Mouse (Mus musculus) left cerebral cortex, postnatal 4 days (tissue): ENCODE results near the gene Gm20388. TPM values are rescaled to one million over a fixed set of nuclear protein-coding genes. Genes with fewer than 3 reads are reported as not detected.
A peak's percentile ranks its signal among the peaks of the same experiment; 100 is the strongest.
"Not testable (repeated sequence)": the region's sequence is repeated elsewhere in the genome, so short reads cannot be mapped to it uniquely, and the experiment has no call there.

Experiments used
- DNase-seq: peaks from one replicate; pipeline ENCODE4 v3.0.0-alpha.2; 2022
- intact Hi-C: fragments of 180-260 bp; cut with DNase I; formaldehyde crosslinking; loops from one replicate; pipeline ENCODE4 v1.15.1; 2025
- total RNA-seq, 2 experiments: library from RNA; stranded (reverse); gene quantifications; 2 replicates each; pipeline ENCODE4 v1.2.3; 2021

Gene Gm20388
- total RNA-seq, 2 experiments from 2014 or later = 6.5 to 12.8 TPM

GRCm38 (mm10) chr8:121650389-121651307, 1740.0 kb downstream of the Gm20388 start:
- DNase-seq = no peak
- intact Hi-C loops = no loop called here

- no peak for DNase-seq
- intact Hi-C loops = no loop called here
Measured at GRCm38 (mm10) chr8:121651308-121651873, 1740.8 kb downstream of the Gm20388 start.

- intact Hi-C loops = no loop called here
Measured at GRCm38 (mm10) chr8:121651874-121652361, 1741.3 kb downstream of the Gm20388 start.

GRCm38 (mm10) chr8:121652774-121653323, 1742.2 kb downstream of the Gm20388 start, which contains the start of gene Zcchc14:
Gene Zcchc14 (minus strand): TSS chr8:121652901.
- peak; percentile 100 for DNase-seq
- intact Hi-C loops = no loop called here

More at GRCm38 (mm10) chr8:121651874-121652361, 1741.3 kb downstream of the Gm20388 start:
- peak; percentile 60 for DNase-seq

- intact Hi-C loops = no loop called here
- peak; percentile 71 for DNase-seq
Measured at GRCm38 (mm10) chr8:121653340-121654019, 1742.8 kb downstream of the Gm20388 start.

- intact Hi-C loops = no loop called here
- no peak for DNase-seq
Measured at GRCm38 (mm10) chr8:121654131-121654530, 1743.5 kb downstream of the Gm20388 start.

- DNase-seq = no peak
- intact Hi-C loops = no loop called here
Measured at GRCm38 (mm10) chr8:121654966-121655494, 1744.4 kb downstream of the Gm20388 start.

- DNase-seq = peak; percentile 48
- intact Hi-C loops = no loop called here
Measured at GRCm38 (mm10) chr8:121660602-121661001, 1750.0 kb downstream of the Gm20388 start.

- no peak for DNase-seq
- intact Hi-C loops = no loop called here
Measured at GRCm38 (mm10) chr8:121661631-121662357, 1751.2 kb downstream of the Gm20388 start.

GRCm38 (mm10) chr8:121663101-121663500, 1752.5 kb downstream of the Gm20388 start:
- intact Hi-C loops = no loop called here

GRCm38 (mm10) chr8:121665329-121665728, 1754.7 kb downstream of the Gm20388 start:
- DNase-seq = peak; percentile 69
- intact Hi-C loops = no loop called here

More at GRCm38 (mm10) chr8:121663101-121663500, 1752.5 kb downstream of the Gm20388 start:
- DNase-seq = no peak

- intact Hi-C loops, DNase-seq: not testable (repeated sequence)
Measured at GRCm38 (mm10) chr8:121667936-121668500, 1757.4 kb downstream of the Gm20388 start.

GRCm38 (mm10) chr8:121668553-121668952, 1757.9 kb downstream of the Gm20388 start:
- intact Hi-C loops = no loop called here
- DNase-seq = no peak

- DNase-seq = no peak
- intact Hi-C loops = no loop called here
Measured at GRCm38 (mm10) chr8:121669208-121669607, 1758.6 kb downstream of the Gm20388 start.

- DNase-seq = no peak
- intact Hi-C loops = no loop called here
Measured at GRCm38 (mm10) chr8:121673153-121673552, 1762.5 kb downstream of the Gm20388 start.

- DNase-seq = no peak
- intact Hi-C loops = no loop called here
Measured at GRCm38 (mm10) chr8:121673917-121674316, 1763.3 kb downstream of the Gm20388 start.

GRCm38 (mm10) chr8:121674524-121674923, 1763.9 kb downstream of the Gm20388 start:
- DNase-seq = no peak
- intact Hi-C loops = no loop called here

- intact Hi-C loops = no loop called here
- DNase-seq = no peak
Measured at GRCm38 (mm10) chr8:121675161-121675560, 1764.5 kb downstream of the Gm20388 start.

GRCm38 (mm10) chr8:121675701-121676100, 1765.1 kb downstream of the Gm20388 start:
- no peak for DNase-seq
- intact Hi-C loops = no loop called here
